Mouse (Mus musculus) megakaryocyte, embryonic 14.5 days (primary cell): ENCODE measurements around the gene Hoxd4. TPM values are rescaled to one million over a fixed set of nuclear protein-coding genes. Genes with fewer than 3 reads are reported as not detected.

Source experiments
- H3K27me3 ChIP-seq: replicated peaks from 2 replicates; pipeline ENCODE3; 2012; ENCODE audit warnings: inconsistent platforms
- H3K36me3 ChIP-seq: replicated peaks from 2 replicates; pipeline ENCODE3; 2012; ENCODE audit warnings: low read length, inconsistent platforms, mixed read lengths
- H3K4me1 ChIP-seq: 2 replicates; pipeline ENCODE4 v1.6.1; 2012; ENCODE audit warnings: inconsistent platforms
- H3K4me3 ChIP-seq: replicated peaks from 2 replicates; pipeline ENCODE3; 2012; ENCODE audit warnings: moderate library complexity, mild to moderate bottlenecking, inconsistent platforms
- H3K9me3 ChIP-seq: 2 replicates; pipeline ENCODE4 v1.6.1; 2012; ENCODE audit warnings: inconsistent platforms
- FLI1 ChIP-seq: IDR thresholded peaks from 2 replicates; pipeline ENCODE4 v1.6.1; 2012; ENCODE audit warnings: low read length, inconsistent platforms, mixed read lengths
- GATA1 ChIP-seq: IDR thresholded peaks from 3 replicates; pipeline ENCODE4 v1.6.1; 2012; ENCODE audit warnings: mixed read lengths, low read length, inconsistent platforms, borderline replicate concordance
- polyA plus RNA-seq: library from polyadenylated mRNA; stranded (reverse); fragments of >175 nt; gene quantifications from 2 replicates; pipeline ENCODE4 v1.2.3, GENCODE M21; 2012; ENCODE audit warnings: low replicate concordance; ENCODE audit not compliant: insufficient read depth

Gene Hoxd4
- polyA plus RNA-seq, 1 experiment, result not detected

- peaks cover 17% of the 10 kb centered on the region for H3K4me1 ChIP-seq
- H3K27me3 ChIP-seq, result peaks cover 91% of the 10 kb centered on the region
- TF ChIP-seq GATA1 (no peak), FLI1 (no peak)
- no peak overlapping the region for H3K4me3 ChIP-seq
- H3K36me3 ChIP-seq, result no peaks in the 10 kb centered on the region
- peaks cover 3% of the 10 kb centered on the region for H3K9me3 ChIP-seq
Measured at GRCm38 (mm10) chr2:74733317-74733661, 21.6 kb downstream of the Hoxd4 start.

DNA sequence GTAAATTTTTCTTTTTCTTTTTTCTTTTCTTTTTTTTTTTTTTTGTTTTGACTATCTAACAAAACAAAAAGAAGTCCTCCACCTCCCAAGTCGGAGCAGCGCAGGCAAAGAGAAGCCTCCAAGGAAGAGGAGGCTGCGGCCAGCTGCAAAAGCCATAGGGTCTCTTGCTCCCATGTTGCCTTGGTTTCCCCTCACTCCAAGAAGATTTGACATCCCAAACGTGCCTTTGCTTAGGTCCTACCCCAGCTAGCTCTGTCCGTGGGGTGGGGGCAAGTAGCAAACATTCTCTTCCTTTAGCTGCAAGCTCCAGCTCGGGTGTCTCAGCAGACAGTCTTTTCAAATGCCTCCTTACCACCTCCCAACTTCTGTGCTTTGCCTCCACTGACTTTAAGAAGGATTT lies 22.0 kb downstream of the Hoxd4 start:
- TF ChIP-seq FLI1 (no peak), GATA1 (no peak)
- Histone ChIP-seq H3K4me3 (no peak overlapping the region), H3K27me3 (peaks cover 92% of the 10 kb centered on the region), H3K4me1 (peaks cover 17% of the 10 kb centered on the region), H3K36me3 (no peaks in the 10 kb centered on the region), H3K9me3 (peaks cover 5% of the 10 kb centered on the region)

- Histone ChIP-seq H3K4me3 (no peak overlapping the region), H3K27me3 (peaks cover 94% of the 10 kb centered on the region)
- no peak for TF ChIP-seq GATA1
- TF ChIP-seq FLI1, result no peak
Measured at GRCm38 (mm10) chr2:74734451-74734850, 22.7 kb downstream of the Hoxd4 start.

DNA sequence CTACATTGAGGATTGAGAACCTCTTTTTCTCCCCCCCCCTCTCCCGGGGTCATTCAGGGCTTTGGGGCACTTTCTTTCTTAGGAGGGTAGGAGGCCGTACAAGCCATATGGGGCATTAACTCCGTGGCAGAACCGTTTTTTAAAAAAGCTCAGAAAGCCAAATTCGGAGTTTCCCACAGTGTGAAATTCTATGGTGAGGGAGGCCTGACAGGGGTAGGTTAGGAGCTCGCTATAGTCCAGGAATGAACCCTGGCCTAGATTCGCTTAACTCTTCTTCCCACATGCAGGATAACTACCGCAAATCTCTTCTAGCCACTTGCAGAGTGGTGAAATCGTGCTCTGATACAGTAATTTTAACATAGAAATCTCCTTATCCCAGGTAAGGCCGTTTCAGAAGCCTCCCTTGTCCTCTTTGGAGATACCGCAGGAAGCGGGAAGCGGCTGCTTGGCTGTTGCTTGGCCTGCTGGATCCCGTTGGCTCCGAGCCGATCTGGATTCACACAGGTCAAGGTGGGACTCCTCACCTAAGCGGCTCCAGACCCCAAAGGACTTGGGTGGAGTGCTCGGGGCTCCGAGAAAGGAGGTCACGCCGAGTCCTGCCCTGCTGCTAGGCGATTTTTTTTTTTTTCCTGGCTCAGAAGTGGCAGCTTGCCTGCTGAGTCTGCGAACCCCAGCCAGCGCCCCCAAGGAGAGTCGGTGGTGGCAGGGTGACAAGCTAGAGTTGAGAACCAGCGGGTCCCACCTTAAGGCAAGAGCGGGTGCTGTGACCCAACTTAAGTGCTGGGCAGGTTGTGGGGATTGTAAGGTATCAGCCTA lies 23.5 kb downstream of the Hoxd4 start:
- Histone ChIP-seq H3K9me3 (peaks cover 6% of the 10 kb centered on the region), H3K27me3 (peaks cover 97% of the 10 kb centered on the region), H3K36me3 (no peaks in the 10 kb centered on the region), H3K4me1 (peaks cover 18% of the 10 kb centered on the region), H3K4me3 (no peak overlapping the region)
- TF ChIP-seq GATA1 (no peak), FLI1 (no peak)

More at GRCm38 (mm10) chr2:74734451-74734850, 22.7 kb downstream of the Hoxd4 start:
- Histone ChIP-seq H3K36me3 (no peaks in the 10 kb centered on the region), H3K9me3 (peaks cover 5% of the 10 kb centered on the region), H3K4me1 (peaks cover 17% of the 10 kb centered on the region)

DNA sequence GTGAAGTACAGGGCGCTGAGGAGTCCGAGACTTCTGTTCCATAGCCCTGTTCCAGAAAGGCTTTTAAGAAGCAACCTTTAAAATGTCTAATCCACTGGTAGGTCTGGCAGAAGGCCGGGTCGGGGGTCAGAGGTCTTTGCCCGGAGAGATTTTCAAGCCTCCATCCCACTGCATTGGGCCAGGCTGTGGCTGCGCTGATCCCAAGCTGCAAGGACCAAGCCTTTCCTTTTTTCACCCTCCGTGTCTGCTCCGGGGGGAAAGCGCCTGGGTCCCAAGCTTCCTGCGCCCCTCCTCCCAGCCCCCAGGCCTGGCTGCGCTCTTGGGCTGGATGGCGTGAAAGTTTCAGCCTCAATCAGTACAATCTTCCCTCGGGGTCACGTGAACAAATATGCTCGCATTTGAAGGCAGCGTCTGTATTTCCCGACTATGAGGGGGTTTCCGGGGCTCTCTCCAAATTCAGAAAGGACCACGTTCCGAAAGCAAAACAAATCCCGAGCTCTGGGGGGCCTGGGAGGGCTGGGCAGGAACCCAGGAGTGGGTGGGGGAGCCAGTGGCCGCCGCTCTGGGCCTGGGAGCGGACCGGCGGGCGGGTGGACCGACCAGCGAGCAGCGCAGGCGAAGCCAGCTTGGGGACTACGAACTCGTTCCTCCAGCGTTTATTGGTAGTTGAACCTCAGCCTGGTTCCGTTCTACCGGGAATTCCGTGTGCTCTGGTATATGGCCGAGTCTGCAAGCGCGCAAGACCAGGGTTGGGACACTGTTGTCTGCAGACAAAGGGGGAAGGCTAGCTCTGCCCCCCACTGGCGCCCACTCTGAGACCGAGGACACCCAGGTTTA lies 24.3 kb downstream of the Hoxd4 start:
- Histone ChIP-seq H3K4me3 (no peak overlapping the region), H3K9me3 (peaks cover 8% of the 10 kb centered on the region), H3K4me1 (peaks cover 24% of the 10 kb centered on the region), H3K36me3 (no peaks in the 10 kb centered on the region), H3K27me3 (peaks cover 97% of the 10 kb centered on the region)
- TF ChIP-seq FLI1 (no peak), GATA1 (no peak)

DNA sequence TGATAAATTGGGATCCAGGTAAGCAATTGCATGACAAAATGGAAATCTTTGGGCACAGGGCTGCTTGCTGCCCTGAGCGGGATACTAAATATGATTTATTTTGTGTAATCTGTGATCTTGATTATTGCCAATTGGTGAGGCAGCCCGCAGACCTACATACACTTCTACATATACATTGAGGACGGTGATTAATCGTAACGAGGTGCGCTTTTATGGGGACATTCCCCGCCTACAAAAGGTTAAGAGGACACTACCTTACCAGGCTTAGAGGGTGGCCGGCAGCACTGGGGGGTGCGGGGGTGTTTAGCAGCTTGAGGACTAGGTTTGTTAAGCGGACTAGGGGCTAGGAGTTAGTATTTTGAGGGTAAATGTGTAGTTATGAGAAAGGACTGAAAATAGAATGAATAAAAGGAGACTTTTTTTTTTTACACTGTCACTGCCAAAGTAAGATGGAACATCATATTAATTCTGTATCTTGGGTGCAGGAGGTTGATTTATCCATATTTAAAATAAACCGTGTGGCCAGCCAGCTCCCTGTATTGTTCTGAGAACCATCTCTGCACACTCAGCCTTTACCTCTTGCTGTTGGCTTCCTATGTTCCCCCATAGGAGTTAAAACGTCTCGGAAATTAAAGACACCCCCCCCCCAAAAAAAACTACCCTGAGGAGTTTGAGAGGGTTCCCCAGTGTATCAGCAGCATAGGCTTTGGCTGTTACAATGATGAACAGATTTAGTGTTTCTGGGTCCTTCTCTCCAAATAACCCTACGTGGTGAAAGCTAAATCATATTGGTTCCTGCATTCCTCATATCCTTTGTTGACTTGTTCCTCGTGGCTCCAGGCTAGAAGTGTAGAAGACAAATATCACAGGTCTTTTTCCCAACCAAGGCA lies 25.2 kb downstream of the Hoxd4 start:
- Histone ChIP-seq H3K4me1 (peaks cover 24% of the 10 kb centered on the region), H3K27me3 (peaks cover 98% of the 10 kb centered on the region), H3K36me3 (no peaks in the 10 kb centered on the region), H3K9me3 (peaks cover 8% of the 10 kb centered on the region), H3K4me3 (no peak overlapping the region)
- TF ChIP-seq FLI1, result no peak
- TF ChIP-seq GATA1, result no peak

GRCm38 (mm10) chr2:74737578-74738070 lies 25.9 kb downstream of the Hoxd4 start:
- Histone ChIP-seq H3K27me3 (peaks cover 97% of the 10 kb centered on the region), H3K4me3 (no peak overlapping the region), H3K4me1 (peaks cover 21% of the 10 kb centered on the region), H3K36me3 (no peaks in the 10 kb centered on the region), H3K9me3 (peaks cover 8% of the 10 kb centered on the region)
- no peak for TF ChIP-seq FLI1
- no peak for TF ChIP-seq GATA1

- peaks cover 19% of the 10 kb centered on the region for H3K4me1 ChIP-seq
- H3K4me3 ChIP-seq, result no peak overlapping the region
- H3K27me3 ChIP-seq, result peaks cover 95% of the 10 kb centered on the region
- TF ChIP-seq FLI1, result no peak
- TF ChIP-seq GATA1, result no peak
- H3K9me3 ChIP-seq, result peaks cover 8% of the 10 kb centered on the region
- H3K36me3 ChIP-seq, result no peaks in the 10 kb centered on the region
Measured at GRCm38 (mm10) chr2:74738623-74739475, 27.1 kb downstream of the Hoxd4 start.
